Mouse (Mus musculus) liver, embryonic 11.5 days (tissue): ENCODE measurements at regions not wholly inside any gene's neighbourhood (a gene's known extent, or its start where the extent isn't known, plus 50 kb on each side); places are given as distances from the start of the nearest gene placed in this dataset.
"Not testable (repeated sequence)": the region's sequence is repeated elsewhere in the genome, so short reads cannot be mapped to it uniquely, and the experiment has no call there.

Experiments used
- ATAC-seq: fragments of 200-750 bp; cut with Nextera tagmentation; replicated peaks from 2 replicates; pipeline ENCODE4 v1.8.0; 2017; ENCODE audit warnings: moderate number of reproducible peaks, mild to moderate bottlenecking, moderate TSS enrichment, moderate library complexity; ENCODE audit not compliant: low FRiP score
- DNase-seq: peaks from one replicate; pipeline ENCODE4 v3.0.0-alpha.2; 2017; ENCODE audit warnings: low spot score
- H3K27ac ChIP-seq: fragments of 300-500 bp; sonication (generic); 2 replicates; pipeline ENCODE4 v1.5.1; 2014; ENCODE audit warnings: mild to moderate bottlenecking, low read depth, low read length, control low read depth
- H3K27me3 ChIP-seq: fragments of 300-500 bp; sonication (generic); replicated peaks from 2 replicates; pipeline ENCODE4 v1.6.1; 2014; ENCODE audit warnings: low read length, mixed read lengths; ENCODE audit not compliant: control insufficient read depth, insufficient read depth
- H3K36me3 ChIP-seq: fragments of 300-500 bp; sonication (generic); 2 replicates; pipeline ENCODE4 v1.6.1; 2014; ENCODE audit warnings: mild to moderate bottlenecking, low read length, moderate library complexity, mixed read lengths; ENCODE audit not compliant: control insufficient read depth, insufficient read depth
- H3K4me1 ChIP-seq: fragments of 300-500 bp; sonication (generic); replicated peaks from 2 replicates; pipeline ENCODE4 v1.6.1; 2014; ENCODE audit warnings: low read length, mixed read lengths; ENCODE audit not compliant: control insufficient read depth, insufficient read depth
- H3K4me2 ChIP-seq: fragments of 300-500 bp; sonication (generic); 2 replicates; pipeline ENCODE4 v1.6.1; 2014; ENCODE audit warnings: mild to moderate bottlenecking, control low read depth, moderate library complexity
- H3K4me3 ChIP-seq: fragments of 300-500 bp; sonication (generic); 2 replicates; pipeline ENCODE4 v1.5.1; 2014; ENCODE audit warnings: low read depth, low read length, control low read depth
- H3K9ac ChIP-seq: fragments of 300-500 bp; sonication (generic); 2 replicates; pipeline ENCODE4 v1.6.1; 2014; ENCODE audit warnings: low read depth, low read length, control low read depth
- H3K9me3 ChIP-seq: fragments of 300-500 bp; sonication (generic); 2 replicates; pipeline ENCODE4 v1.6.1; 2016; ENCODE audit warnings: low read length, inconsistent platforms, mixed read lengths; ENCODE audit not compliant: control insufficient read depth
- WGBS: fragments of 180-500 bp; shearing (Covaris S2); extraction: QIAGEN DNeasy Blood & Tissue Kit; methylation state at CpG from one replicate; pipeline ENCODE4 v1.1.7; 2014; 5-methylcytosine and 5-hydroxymethylcytosine counted together

- H3K4me3 ChIP-seq = no peak overlapping the region
- H3K27ac ChIP-seq = no peak overlapping the region
- H3K9me3 ChIP-seq = no peaks in the 10 kb centered on the region
- no peaks in the 10 kb centered on the region for H3K36me3 ChIP-seq
- no peaks in the 10 kb centered on the region for H3K4me1 ChIP-seq
- H3K4me2 ChIP-seq = no peak overlapping the region
- WGBS = 66% methylated on average over 7 of the region's 7 CpGs
- H3K27me3 ChIP-seq = no peaks in the 10 kb centered on the region
- ATAC-seq = no peak
- no peak for DNase-seq
- H3K9ac ChIP-seq = no peak overlapping the region
These were observed 171.9 kb downstream of the Epm2a start for GRCm38 (mm10) chr10:11515144-11515543.

DNA sequence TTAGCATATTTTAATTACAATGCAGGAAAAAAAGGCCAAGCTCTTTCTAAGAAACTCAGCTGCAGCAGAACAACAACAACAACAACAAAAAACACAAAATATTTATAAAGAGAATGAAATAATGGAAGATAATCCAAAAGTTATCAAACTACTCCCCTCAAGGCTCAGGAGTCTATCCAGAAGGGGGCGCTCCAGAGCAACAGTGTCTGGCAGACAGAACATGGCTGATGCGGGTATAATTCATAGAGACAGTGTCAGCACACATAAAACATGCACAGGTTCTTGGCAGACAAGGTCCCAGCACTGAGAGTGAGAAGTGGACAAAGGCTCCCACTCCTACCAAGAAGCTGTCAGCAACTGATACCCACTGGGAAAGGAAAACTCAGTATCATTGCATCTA is 173.9 kb downstream of the Epm2a start:
- no peaks in the 10 kb centered on the region for H3K9me3 ChIP-seq
- DNase-seq (no peak), ATAC-seq (no peak)
- H3K9ac ChIP-seq = no peak overlapping the region
- WGBS = 46% methylated on average over 2 of the region's 2 CpGs
- no peak overlapping the region for H3K4me3 ChIP-seq
- H3K36me3 ChIP-seq = no peaks in the 10 kb centered on the region
- no peak overlapping the region for H3K27ac ChIP-seq
- H3K4me2 ChIP-seq = no peak overlapping the region
- no peaks in the 10 kb centered on the region for H3K4me1 ChIP-seq
- H3K27me3 ChIP-seq = no peaks in the 10 kb centered on the region

DNA sequence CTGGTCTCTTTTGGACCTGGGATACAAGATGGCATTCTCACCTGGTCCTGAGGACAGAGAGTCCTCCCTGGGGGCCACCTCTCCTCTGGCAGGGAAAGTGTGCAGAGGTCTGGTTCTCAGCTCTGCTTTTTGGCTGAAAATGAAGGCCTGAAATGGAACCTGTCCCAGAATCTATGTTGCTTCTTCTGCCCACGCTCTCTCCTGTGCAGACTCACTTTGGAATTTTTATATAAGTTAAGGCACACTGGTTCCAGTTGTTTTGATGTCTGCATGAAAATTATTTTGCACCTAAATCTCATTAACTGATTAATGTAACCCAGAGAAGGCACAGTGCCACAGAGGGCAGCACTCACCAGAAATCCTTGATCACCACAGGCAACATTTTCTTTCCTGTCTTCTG is 188.1 kb downstream of the Epm2a start:
- Histone ChIP-seq H3K9ac (no peak overlapping the region), H3K27me3 (no peaks in the 10 kb centered on the region), H3K4me3 (no peak overlapping the region), H3K4me2 (no peak overlapping the region), H3K27ac (no peak overlapping the region), H3K9me3 (no peaks in the 10 kb centered on the region), H3K4me1 (no peaks in the 10 kb centered on the region), H3K36me3 (no peaks in the 10 kb centered on the region)
- DNase-seq = no peak
- 49% methylated on average over 1 of the region's 1 CpGs for WGBS
- ATAC-seq = no peak

GRCm38 (mm10) chr10:11555376-11555775 is 212.2 kb downstream of the Epm2a start:
- not testable (repeated sequence) for H3K4me1 ChIP-seq, H3K36me3 ChIP-seq, H3K27me3 ChIP-seq, H3K4me3 ChIP-seq, H3K27ac ChIP-seq, ATAC-seq, DNase-seq, H3K4me2 ChIP-seq, H3K9ac ChIP-seq, H3K9me3 ChIP-seq
- 87% methylated on average over 15 of the region's 15 CpGs for WGBS

DNA sequence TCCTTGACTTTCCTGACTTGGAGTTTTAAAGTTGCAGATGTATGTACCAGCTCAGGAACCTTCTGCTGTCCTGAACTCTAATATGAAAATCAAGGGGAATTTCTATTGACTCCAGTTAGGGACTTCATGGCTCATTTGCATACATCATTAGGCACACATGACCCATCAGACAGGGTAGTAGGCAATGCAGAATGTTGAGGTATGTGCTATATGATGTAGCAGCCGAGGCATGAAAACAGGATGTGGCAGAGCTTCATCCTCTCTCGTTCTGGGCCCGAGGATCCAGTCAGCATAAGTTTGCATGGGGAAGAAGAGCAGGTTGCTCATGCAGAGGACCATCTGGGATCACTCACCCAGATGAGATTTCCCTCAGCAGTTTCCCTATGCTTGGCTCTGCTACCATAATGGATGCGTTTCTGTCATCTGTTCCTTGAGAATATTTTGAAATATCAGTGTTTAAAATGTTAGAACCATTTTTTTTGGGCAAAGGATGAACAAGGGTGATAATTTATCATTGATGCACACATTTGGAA is 227.4 kb downstream of the Epm2a start:
- H3K4me2 ChIP-seq = no peak overlapping the region
- no peaks in the 10 kb centered on the region for H3K4me1 ChIP-seq
- DNase-seq (no peak), ATAC-seq (no peak)
- WGBS = 71% methylated on average over 4 of the region's 4 CpGs
- no peak overlapping the region for H3K27ac ChIP-seq
- H3K4me3 ChIP-seq = no peak overlapping the region
- no peaks in the 10 kb centered on the region for H3K9me3 ChIP-seq
- no peaks in the 10 kb centered on the region for H3K27me3 ChIP-seq
- no peaks in the 10 kb centered on the region for H3K36me3 ChIP-seq
- no peak overlapping the region for H3K9ac ChIP-seq

DNA sequence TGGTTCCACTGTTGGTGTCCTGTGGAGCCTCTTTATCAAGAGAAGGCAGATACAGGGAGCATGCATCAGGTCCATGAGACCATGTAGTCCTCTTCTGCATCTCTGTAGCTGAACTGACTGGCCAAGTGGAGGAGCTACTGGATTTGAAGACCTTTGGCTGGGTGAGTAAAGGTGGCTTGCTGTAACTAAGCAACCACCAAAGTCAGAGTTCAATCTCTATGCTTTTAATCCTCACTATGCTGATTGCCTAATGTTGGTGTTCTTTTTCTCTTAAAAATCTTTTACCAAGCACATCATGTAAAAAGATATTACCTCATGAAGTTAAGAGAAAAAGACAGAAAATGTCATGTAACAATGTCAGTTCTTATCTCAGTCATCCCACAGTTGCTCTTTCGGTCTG is 265.2 kb downstream of the Epm2a start:
- Histone ChIP-seq H3K9me3 (no peaks in the 10 kb centered on the region), H3K27ac (no peak overlapping the region), H3K4me3 (no peak overlapping the region), H3K4me2 (no peak overlapping the region), H3K36me3 (no peaks in the 10 kb centered on the region), H3K9ac (no peak overlapping the region), H3K4me1 (no peaks in the 10 kb centered on the region), H3K27me3 (no peaks in the 10 kb centered on the region)
- DNase-seq (no peak), ATAC-seq (no peak)
- 86% methylated on average over 1 of the region's 1 CpGs for WGBS

GRCm38 (mm10) chr10:11609092-11609491 is 265.9 kb downstream of the Epm2a start:
- DNase-seq, ATAC-seq, H3K9ac ChIP-seq, H3K27ac ChIP-seq, H3K4me1 ChIP-seq, H3K4me2 ChIP-seq, H3K27me3 ChIP-seq, H3K36me3 ChIP-seq, H3K9me3 ChIP-seq, H3K4me3 ChIP-seq: not testable (repeated sequence)
- WGBS = 91% methylated on average over 15 of the region's 20 CpGs

GRCm38 (mm10) chr10:11648151-11648550 is 304.9 kb downstream of the Epm2a start:
- Histone ChIP-seq H3K4me1 (no peaks in the 10 kb centered on the region), H3K27me3 (no peaks in the 10 kb centered on the region), H3K9me3 (no peaks in the 10 kb centered on the region), H3K36me3 (no peaks in the 10 kb centered on the region), H3K4me2 (no peak overlapping the region), H3K4me3 (no peak overlapping the region), H3K27ac (no peak overlapping the region), H3K9ac (no peak overlapping the region)
- WGBS = 62% methylated on average over 1 of the region's 1 CpGs
- DNase-seq (no peak), ATAC-seq (no peak)

DNA sequence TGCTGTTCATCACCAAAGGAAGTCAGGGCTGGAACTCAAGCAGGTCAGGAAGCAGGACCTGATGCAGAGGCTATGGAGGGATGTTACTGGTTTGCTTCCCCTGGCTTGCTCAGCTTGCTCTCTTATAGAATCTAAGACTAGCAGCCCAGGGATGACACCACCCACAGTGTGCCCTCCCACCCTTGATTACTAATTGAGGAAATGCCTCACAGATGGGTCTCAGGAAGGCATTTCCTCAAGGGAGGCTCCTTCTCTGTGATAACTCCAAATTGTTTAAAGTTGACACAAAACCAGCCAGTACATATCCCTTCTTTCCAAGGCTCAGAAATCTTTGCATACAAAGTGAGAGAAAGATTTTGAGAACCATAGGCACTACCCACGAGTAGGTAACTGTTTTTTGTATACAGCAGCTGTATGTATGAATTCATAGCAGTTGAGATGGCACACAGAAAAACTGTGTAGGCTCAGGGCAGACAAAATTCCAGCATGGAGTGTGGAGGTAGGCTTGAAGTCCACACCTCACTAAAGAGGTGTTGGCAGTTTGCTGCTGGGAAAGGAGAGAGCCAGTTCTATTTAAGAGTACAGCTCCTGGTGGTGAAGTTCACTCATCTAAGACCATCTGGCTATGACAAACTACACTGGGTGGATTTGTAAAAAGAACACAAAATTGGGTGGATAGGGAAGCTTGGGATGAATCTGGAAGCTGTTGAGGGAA is 317.0 kb downstream of the Epm2a start:
- Histone ChIP-seq H3K36me3 (no peaks in the 10 kb centered on the region), H3K4me1 (no peaks in the 10 kb centered on the region), H3K9ac (no peak overlapping the region), H3K4me2 (no peak overlapping the region), H3K4me3 (no peak overlapping the region), H3K9me3 (peaks cover 6% of the 10 kb centered on the region; the same call in 1 of the 2 replicates), H3K27me3 (no peaks in the 10 kb centered on the region), H3K27ac (no peak overlapping the region)
- DNase-seq (no peak), ATAC-seq (no peak)
- WGBS = 37% methylated on average over 1 of the region's 1 CpGs
